Mouse (Mus musculus) liver, adult 2 months (tissue): ENCODE data around the gene Cuedc1. TPM values are rescaled to one million over a fixed set of nuclear protein-coding genes. Genes with fewer than 3 reads are reported as not detected.

ENCODE experiments used
- DNase-seq: peaks from one replicate; pipeline ENCODE4 v3.0.0-alpha.2; 2011; ENCODE audit warnings: low read depth, low spot score; ENCODE audit errors: extremely low read depth
- H3K27ac ChIP-seq: fragments of 200-500 bp; replicated peaks from 2 replicates; pipeline ENCODE4 v1.5.1; 2012; ENCODE audit warnings: low read depth, mild to moderate bottlenecking, control low read depth, inconsistent platforms, low read length; ENCODE audit not compliant: insufficient read depth
- H3K27me3 ChIP-seq: fragments of 200-500 bp; 2 replicates; pipeline ENCODE4 v1.6.1; 2012; ENCODE audit warnings: mild to moderate bottlenecking, moderate library complexity, low read length, inconsistent platforms; ENCODE audit not compliant: control insufficient read depth, insufficient read depth
- H3K36me3 ChIP-seq: fragments of 200-500 bp; 2 replicates; pipeline ENCODE4 v1.6.1; 2012; ENCODE audit warnings: low read length, inconsistent platforms; ENCODE audit not compliant: control insufficient read depth, insufficient read depth
- H3K4me1 ChIP-seq: fragments of 200-500 bp; 2 replicates; pipeline ENCODE4 v1.6.1; 2011; ENCODE audit warnings: low read length; ENCODE audit not compliant: control insufficient read depth, insufficient read depth
- H3K4me3 ChIP-seq: fragments of 200-500 bp; 2 replicates; pipeline ENCODE4 v1.5.1; 2011; ENCODE audit warnings: low read depth, mild to moderate bottlenecking, control low read depth, low read length, moderate library complexity; ENCODE audit not compliant: insufficient read depth
- H3K79me2 ChIP-seq: fragments of 200-500 bp; 2 replicates; pipeline ENCODE4 v1.6.1; 2012; ENCODE audit warnings: inconsistent platforms, mild to moderate bottlenecking, low read length, moderate library complexity; ENCODE audit not compliant: control insufficient read depth, insufficient read depth
- H3K9ac ChIP-seq: fragments of 200-500 bp; 2 replicates; pipeline ENCODE4 v1.6.1; 2012; ENCODE audit warnings: low read depth, mild to moderate bottlenecking, control low read depth, inconsistent platforms, low read length
- CTCF ChIP-seq: fragments of 200-500 bp; IDR thresholded peaks from 2 replicates; pipeline ENCODE4 v1.5.1; 2011; ENCODE audit warnings: low read depth, low read length, control low read depth
- POLR2A ChIP-seq: fragments of 200-500 bp; IDR thresholded peaks from 2 replicates; pipeline ENCODE4 v1.6.1; 2011; ENCODE audit warnings: low read length, control low read depth; ENCODE audit not compliant: insufficient read depth; ENCODE audit errors: extremely low read depth
- WGBS: fragments of 180-500 bp; shearing (Covaris S2); methylation state at CpG from one replicate; pipeline ENCODE4 v1.1.7; 2018; 5-methylcytosine and 5-hydroxymethylcytosine counted together
- polyA plus RNA-seq: library from polyadenylated mRNA; depleted of rRNA; stranded (reverse); fragments of >200 nt; gene quantifications from 2 replicates; pipeline ENCODE4 v1.2.3, GENCODE M21; 2012
- total RNA-seq: library from RNA; depleted of rRNA; stranded (reverse); fragments of >200 nt; gene quantifications from 2 replicates; pipeline ENCODE4 v1.2.3, GENCODE M21; 2014

Gene Cuedc1
- total and polyA plus RNA-seq, 2 experiments, result 1.5 to 1.7 TPM

- Histone ChIP-seq H3K4me1 (no peaks in the 10 kb centered on the region), H3K79me2 (no peaks in the 10 kb centered on the region), H3K27me3 (no peaks in the 10 kb centered on the region), H3K4me3 (no peak overlapping the region), H3K27ac (no peak overlapping the region), H3K9ac (no peak overlapping the region), H3K36me3 (no peaks in the 10 kb centered on the region)
- WGBS, result 73% methylated on average over 3 of the region's 3 CpGs
- DNase-seq, result no peak
- TF ChIP-seq POLR2A, result no peak
- no peak for TF ChIP-seq CTCF
Measured at GRCm38 (mm10) chr11:88155451-88155850, 57.6 kb downstream of the Cuedc1 start.

DNA sequence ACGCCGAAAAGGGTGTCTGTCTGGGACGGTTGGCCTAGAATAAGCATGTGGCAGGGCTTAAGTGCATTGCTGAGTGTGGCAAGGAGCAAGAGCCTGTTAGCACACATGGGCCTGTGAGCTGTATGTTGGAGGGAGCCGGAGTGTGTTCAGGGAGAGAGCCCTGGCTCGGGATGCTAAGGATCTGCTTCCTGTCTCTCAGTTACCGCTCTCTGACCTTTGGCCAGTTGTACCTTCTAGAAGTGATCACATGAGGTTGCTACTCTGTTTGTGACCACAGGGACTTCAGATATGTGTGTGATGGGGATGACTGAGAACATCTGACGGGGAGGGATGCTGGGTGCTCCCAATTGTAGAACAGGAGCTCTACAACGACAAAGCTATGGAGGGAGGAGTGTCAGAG lies 58.1 kb downstream of the Cuedc1 start:
- Histone ChIP-seq H3K4me1 (peaks cover under 1% of the 10 kb centered on the region; the same call in 1 of the 2 replicates), H3K27me3 (no peaks in the 10 kb centered on the region), H3K9ac (no peak overlapping the region), H3K79me2 (no peaks in the 10 kb centered on the region), H3K36me3 (no peaks in the 10 kb centered on the region), H3K4me3 (no peak overlapping the region), H3K27ac (no peak overlapping the region)
- WGBS, result 68% methylated on average over 8 of the region's 8 CpGs
- DNase-seq, result no peak
- no peak for TF ChIP-seq CTCF
- no peak for TF ChIP-seq POLR2A

GRCm38 (mm10) chr11:88156403-88156802 lies 58.5 kb downstream of the Cuedc1 start:
- no peak overlapping the region for H3K4me3 ChIP-seq
- no peak overlapping the region for H3K9ac ChIP-seq
- H3K27me3 ChIP-seq, result no peaks in the 10 kb centered on the region
- TF ChIP-seq CTCF (no peak), POLR2A (no peak)
- H3K36me3 ChIP-seq, result no peaks in the 10 kb centered on the region
- H3K4me1 ChIP-seq, result peaks cover 2% of the 10 kb centered on the region; the same call in 1 of the 2 replicates
- 77% methylated on average over 2 of the region's 2 CpGs for WGBS
- H3K79me2 ChIP-seq, result no peaks in the 10 kb centered on the region
- 0 out of 2 replicates have a peak overlapping the region, but pooled peaks have one; percentile 32 for H3K27ac ChIP-seq
- DNase-seq, result no peak

- Histone ChIP-seq H3K27ac (no peak overlapping the region), H3K27me3 (no peaks in the 10 kb centered on the region), H3K4me1 (peaks cover 5% of the 10 kb centered on the region; the same call in 1 of the 2 replicates), H3K36me3 (no peaks in the 10 kb centered on the region), H3K9ac (no peak overlapping the region), H3K79me2 (no peaks in the 10 kb centered on the region), H3K4me3 (no peak overlapping the region)
- TF ChIP-seq CTCF (no peak), POLR2A (no peak)
- DNase-seq, result no peak
- 74% methylated on average over 5 of the region's 5 CpGs for WGBS
Measured at GRCm38 (mm10) chr11:88158842-88159246, 61.0 kb downstream of the Cuedc1 start.

GRCm38 (mm10) chr11:88159389-88159788 lies 61.5 kb downstream of the Cuedc1 start:
- no peak overlapping the region for H3K27ac ChIP-seq

GRCm38 (mm10) chr11:88160316-88160715 lies 62.5 kb downstream of the Cuedc1 start:
- TF ChIP-seq CTCF (no peak), POLR2A (no peak)
- peaks cover 5% of the 10 kb centered on the region; the same call in 1 of the 2 replicates for H3K4me1 ChIP-seq
- H3K36me3 ChIP-seq, result no peaks in the 10 kb centered on the region
- WGBS, result 75% methylated on average over 5 of the region's 5 CpGs
- H3K27ac ChIP-seq, result no peak overlapping the region
- no peak overlapping the region for H3K9ac ChIP-seq
- H3K4me3 ChIP-seq, result no peak overlapping the region
- no peak for DNase-seq
- H3K27me3 ChIP-seq, result no peaks in the 10 kb centered on the region
- no peaks in the 10 kb centered on the region for H3K79me2 ChIP-seq

More at GRCm38 (mm10) chr11:88159389-88159788, 61.5 kb downstream of the Cuedc1 start:
- no peaks in the 10 kb centered on the region for H3K79me2 ChIP-seq
- H3K36me3 ChIP-seq, result no peaks in the 10 kb centered on the region
- H3K9ac ChIP-seq, result no peak overlapping the region
- H3K4me3 ChIP-seq, result no peak overlapping the region
- TF ChIP-seq POLR2A, result no peak
- TF ChIP-seq CTCF, result no peak
- DNase-seq, result no peak
- H3K4me1 ChIP-seq, result peaks cover 5% of the 10 kb centered on the region; the same call in 1 of the 2 replicates
- no peaks in the 10 kb centered on the region for H3K27me3 ChIP-seq
- 71% methylated on average over 11 of the region's 11 CpGs for WGBS
